Mouse (Mus musculus) brown adipose tissue, adult 24 weeks (tissue): Measurements from ENCODE around the gene Apc2. TPM values are rescaled to one million over a fixed set of nuclear protein-coding genes. Genes with fewer than 3 reads are reported as not detected.

Experiments used
- H3K27ac ChIP-seq: fragments of 200-500 bp; replicated peaks from 2 replicates; pipeline ENCODE4 v1.5.1; 2012; ENCODE audit warnings: low read depth, mild to moderate bottlenecking, low read length
- H3K4me1 ChIP-seq: fragments of 200-500 bp; 2 replicates; pipeline ENCODE4 v1.6.1; 2012; ENCODE audit warnings: low read length, mixed read lengths; ENCODE audit not compliant: control insufficient read depth, insufficient read depth, insufficient read length
- H3K4me3 ChIP-seq: fragments of 200-500 bp; 2 replicates; pipeline ENCODE4 v1.5.1; 2012; ENCODE audit warnings: low read depth, mild to moderate bottlenecking, low read length, moderate library complexity; ENCODE audit not compliant: insufficient read depth
- polyA plus RNA-seq: library from polyadenylated mRNA; stranded (reverse); fragments of >200 nt; gene quantifications from 2 replicates; pipeline ENCODE4 v1.2.4, GENCODE M21; 2012; ENCODE audit not compliant: missing spikeins, insufficient read depth, insufficient read length

Apc2 gene
- polyA plus RNA-seq, 1 experiment, result not detected

- H3K27ac ChIP-seq, result no peak overlapping the region
- peaks cover 4% of the 10 kb centered on the region for H3K4me1 ChIP-seq
- H3K4me3 ChIP-seq, result no peak overlapping the region
Measured at GRCm38 (mm10) chr10:80314494-80315001, 18.8 kb downstream of the Apc2 start.

GRCm38 (mm10) chr10:80315315-80315714, 19.5 kb downstream of the Apc2 start:
- peaks cover 5% of the 10 kb centered on the region for H3K4me1 ChIP-seq
- H3K4me3 ChIP-seq, result no peak overlapping the region
- H3K27ac ChIP-seq, result no peak overlapping the region

GRCm38 (mm10) chr10:80316359-80316781, 20.6 kb downstream of the Apc2 start:
- no peak overlapping the region for H3K27ac ChIP-seq
- H3K4me3 ChIP-seq, result no peak overlapping the region
- H3K4me1 ChIP-seq, result peaks cover 8% of the 10 kb centered on the region

- Histone ChIP-seq H3K4me1 (peaks cover 8% of the 10 kb centered on the region), H3K4me3 (no peak overlapping the region), H3K27ac (no peak overlapping the region)
Measured at GRCm38 (mm10) chr10:80317011-80317410, 21.2 kb downstream of the Apc2 start.

GRCm38 (mm10) chr10:80320340-80320760, 24.6 kb downstream of the Apc2 start, which contains the start of gene 2310011J03Rik:
Gene 2310011J03Rik (minus strand): TSS chr10:80320537.
- H3K4me3 ChIP-seq, result peak within 1 kb of the TSS; percentile 90

GRCm38 (mm10) chr10:80321014-80321669, 25.4 kb downstream of the Apc2 start:
- Histone ChIP-seq H3K4me1 (peaks cover 8% of the 10 kb centered on the region), H3K27ac (no peak overlapping the region; the same call in 1 of the 2 replicates), H3K4me3 (no peak overlapping the region)

More at GRCm38 (mm10) chr10:80320340-80320760, 24.6 kb downstream of the Apc2 start, which contains the start of gene 2310011J03Rik:
- peak within 1 kb of the TSS; percentile 75 for H3K27ac ChIP-seq
- H3K4me1 ChIP-seq, result peaks cover 8% of the 10 kb centered on the region

- H3K4me3 ChIP-seq, result peak overlapping the region; percentile 87
- H3K4me1 ChIP-seq, result peaks cover 8% of the 10 kb centered on the region
- peak overlapping the region; percentile 15; the same call in 1 of the 2 replicates for H3K27ac ChIP-seq
Measured at GRCm38 (mm10) chr10:80321670-80322581, 26.1 kb downstream of the Apc2 start.

GRCm38 (mm10) chr10:80322811-80323211, 27.0 kb downstream of the Apc2 start:
- Histone ChIP-seq H3K4me3 (peak overlapping the region; percentile 87), H3K27ac (peak overlapping the region; percentile 15; the same call in 1 of the 2 replicates), H3K4me1 (peaks cover 8% of the 10 kb centered on the region)

- peaks cover 8% of the 10 kb centered on the region for H3K4me1 ChIP-seq
- peak overlapping the region; percentile 90 for H3K27ac ChIP-seq
- H3K4me3 ChIP-seq, result peak overlapping the region; percentile 87
Measured at GRCm38 (mm10) chr10:80323261-80324119, 27.7 kb downstream of the Apc2 start.

- H3K4me1 ChIP-seq, result peaks cover 6% of the 10 kb centered on the region
- H3K4me3 ChIP-seq, result peak overlapping the region; percentile 44
- H3K27ac ChIP-seq, result peak overlapping the region; percentile 85
Measured at GRCm38 (mm10) chr10:80324120-80325037, 28.6 kb downstream of the Apc2 start.

GRCm38 (mm10) chr10:80325045-80325444, 29.3 kb downstream of the Apc2 start:
- H3K4me3 ChIP-seq, result no peak overlapping the region

GRCm38 (mm10) chr10:80329273-80330081, 33.7 kb downstream of the Apc2 start, which contains the start of the genes Pcsk4 and Reep6:
Gene Pcsk4 (minus strand): TSS chr10:80329498.
Gene Reep6 (plus strand): TSS chr10:80329953.
- peaks cover 3% of the 10 kb centered on the region for H3K4me1 ChIP-seq
- no peak within 1 kb of the TSS for H3K27ac ChIP-seq

More at GRCm38 (mm10) chr10:80325045-80325444, 29.3 kb downstream of the Apc2 start:
- peaks cover 3% of the 10 kb centered on the region; the same call in 1 of the 2 replicates for H3K4me1 ChIP-seq
- H3K27ac ChIP-seq, result no peak overlapping the region

GRCm38 (mm10) chr10:80330084-80330483, 34.3 kb downstream of the Apc2 start:
- Histone ChIP-seq H3K4me3 (peak overlapping the region; percentile 55), H3K4me1 (peaks cover 3% of the 10 kb centered on the region), H3K27ac (no peak overlapping the region)

More at GRCm38 (mm10) chr10:80329273-80330081, 33.7 kb downstream of the Apc2 start, which contains the start of the genes Pcsk4 and Reep6:
- H3K4me3 ChIP-seq, result peak within 1 kb of the TSS; percentile 55
